Mouse (Mus musculus) cerebellum, adult 18-20 months (tissue): ENCODE results near the gene Msh4.
A peak's percentile ranks its signal among the peaks of the same experiment; 100 is the strongest.

Experiments used
- DNase-seq, 2 experiments: peaks; one replicate each; pipeline ENCODE4 v3.0.0; 2021

Msh4 gene

GRCm38 (mm10) chr3:153906136-153906871 lies at the start of gene Msh4:
Gene Msh4, minus strand, starts transcription at chr3:153906138.
- no peak for DNase-seq

DNA sequence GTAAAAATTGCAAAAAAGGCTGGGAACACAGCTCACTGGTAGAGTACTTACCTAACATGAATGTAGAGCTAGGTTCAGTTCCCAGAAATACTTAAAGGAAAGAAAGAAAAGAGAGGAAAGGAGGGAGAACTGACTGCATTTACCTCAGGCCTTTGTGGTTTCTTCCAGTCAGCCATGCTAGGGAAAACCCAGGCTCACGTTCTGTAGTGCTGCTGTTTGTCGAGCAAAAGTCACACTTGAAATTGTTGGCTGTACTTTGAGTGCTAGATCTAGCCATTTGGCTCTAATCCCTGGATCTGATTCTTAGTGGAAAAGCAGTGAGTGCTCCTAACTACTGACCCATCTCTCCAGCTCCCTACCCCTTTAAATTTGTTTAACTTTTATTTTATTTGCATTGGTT lies 42.2 kb upstream of the Msh4 start:
- DNase-seq, result no peak

GRCm38 (mm10) chr3:153947271-153947670 lies 41.3 kb upstream of the Msh4 start:
- DNase-seq, result no peak

DNA sequence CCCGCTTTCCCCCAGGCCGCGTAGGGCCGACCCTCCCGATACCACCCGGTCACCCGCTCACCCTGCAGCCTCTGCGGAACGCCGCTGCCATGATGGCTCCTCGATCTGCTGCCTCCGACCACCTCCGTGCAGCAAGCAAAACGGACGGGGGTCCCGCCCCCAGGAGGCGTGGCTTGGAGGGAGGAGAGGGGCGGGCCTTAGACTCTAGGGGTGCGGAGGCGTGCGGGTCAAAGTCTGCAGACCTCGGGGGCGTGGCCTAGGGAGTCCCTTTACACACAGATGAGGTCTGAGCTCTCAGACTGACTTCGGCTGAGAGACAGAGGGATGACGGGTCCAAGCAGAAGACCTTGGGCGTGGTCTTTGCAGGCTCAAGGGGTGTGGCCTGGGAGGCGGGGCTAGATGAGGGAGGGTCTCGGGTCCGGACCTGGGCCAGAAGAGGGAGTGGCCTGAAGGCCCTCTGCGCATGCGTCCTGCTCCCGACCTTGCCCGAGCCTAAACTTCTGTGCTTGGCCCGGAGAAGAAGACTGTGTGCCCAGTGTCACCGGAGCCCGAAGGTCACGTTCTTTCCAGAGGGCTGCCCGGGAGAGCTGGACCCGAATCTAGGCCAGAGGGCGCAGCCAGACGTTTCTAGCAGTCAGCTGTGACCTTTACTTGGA lies 38.5 kb upstream of the Msh4 start, which contains the start of gene Acadm:
Gene Acadm, minus strand, starts transcription at position 298 of the 656 bp plus-strand sequence.
- peak; percentile 95 to 97 for DNase-seq

GRCm38 (mm10) chr3:153943901-153944334 lies 38.0 kb upstream of the Msh4 start:
- no peak for DNase-seq

DNA sequence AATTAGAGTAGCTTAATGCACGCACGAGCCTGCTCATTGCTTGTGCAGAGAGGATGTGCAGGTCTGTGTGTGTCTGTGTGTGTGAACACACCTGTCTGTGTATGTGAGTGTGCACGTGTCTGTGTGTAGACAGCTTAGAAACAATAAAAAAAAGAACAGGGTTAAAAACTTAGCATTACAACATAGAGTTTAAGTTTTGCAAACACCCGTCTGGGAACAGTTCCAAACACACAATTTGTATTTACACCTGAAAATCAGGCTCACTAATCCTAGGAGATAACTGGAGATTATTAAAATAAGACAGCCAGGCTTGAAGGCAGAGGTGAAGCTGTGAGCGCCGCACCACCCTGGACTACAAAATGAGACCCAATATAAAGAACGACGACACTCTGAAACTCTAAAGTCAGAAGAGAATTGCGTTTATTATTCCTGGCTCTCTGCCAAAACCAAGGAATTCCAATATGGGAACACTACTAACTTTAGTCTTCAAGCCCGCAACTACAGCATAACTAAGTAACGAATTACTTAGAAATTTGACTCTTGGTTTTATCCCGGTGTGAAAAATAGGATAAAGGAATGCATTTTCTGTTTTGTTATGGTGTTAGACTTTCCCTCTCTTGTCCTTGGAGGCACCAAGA lies 37.2 kb upstream of the Msh4 start:
- DNase-seq, result no peak

DNA sequence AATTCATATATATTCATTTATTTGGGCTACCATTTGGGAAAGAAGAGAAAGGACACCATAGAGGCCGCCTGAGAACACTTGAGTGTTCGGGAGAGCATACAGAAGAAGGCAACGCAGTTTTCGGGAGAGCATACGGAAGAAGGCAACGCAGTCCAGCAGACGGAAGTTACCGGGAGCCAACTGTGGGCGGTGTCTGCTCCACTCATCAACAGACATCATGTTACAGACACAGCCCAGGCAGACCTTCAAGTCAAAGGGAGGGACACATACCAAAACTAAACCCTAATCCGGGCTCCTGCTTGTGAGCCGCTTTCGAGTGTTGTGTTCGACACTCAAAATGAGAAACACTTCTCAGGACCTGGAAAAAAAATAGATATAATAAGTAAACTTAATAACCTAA lies 35.7 kb upstream of the Msh4 start:
- DNase-seq, result no peak

GRCm38 (mm10) chr3:153940486-153940885 lies 34.5 kb upstream of the Msh4 start:
- DNase-seq, result no peak

DNA sequence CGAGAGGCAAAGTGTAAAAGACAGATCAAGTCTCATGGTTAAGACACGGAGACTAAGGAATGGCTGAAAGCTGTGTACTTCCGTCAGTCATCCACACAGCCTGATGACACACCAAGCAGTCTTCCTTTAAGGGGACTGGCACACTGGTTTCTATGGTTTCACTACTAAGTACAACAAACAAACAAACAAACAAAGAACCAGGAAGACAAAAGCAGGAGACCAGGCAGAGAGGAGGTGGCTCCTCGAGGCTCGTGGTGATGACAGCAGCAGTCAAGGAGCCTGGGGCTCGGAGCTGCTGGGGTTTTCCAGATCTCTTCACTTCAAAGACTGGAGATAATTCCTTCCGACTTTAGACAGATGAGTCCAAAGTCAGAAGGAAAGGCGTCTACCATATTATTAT lies 34.1 kb upstream of the Msh4 start:
- DNase-seq, result no peak

DNA sequence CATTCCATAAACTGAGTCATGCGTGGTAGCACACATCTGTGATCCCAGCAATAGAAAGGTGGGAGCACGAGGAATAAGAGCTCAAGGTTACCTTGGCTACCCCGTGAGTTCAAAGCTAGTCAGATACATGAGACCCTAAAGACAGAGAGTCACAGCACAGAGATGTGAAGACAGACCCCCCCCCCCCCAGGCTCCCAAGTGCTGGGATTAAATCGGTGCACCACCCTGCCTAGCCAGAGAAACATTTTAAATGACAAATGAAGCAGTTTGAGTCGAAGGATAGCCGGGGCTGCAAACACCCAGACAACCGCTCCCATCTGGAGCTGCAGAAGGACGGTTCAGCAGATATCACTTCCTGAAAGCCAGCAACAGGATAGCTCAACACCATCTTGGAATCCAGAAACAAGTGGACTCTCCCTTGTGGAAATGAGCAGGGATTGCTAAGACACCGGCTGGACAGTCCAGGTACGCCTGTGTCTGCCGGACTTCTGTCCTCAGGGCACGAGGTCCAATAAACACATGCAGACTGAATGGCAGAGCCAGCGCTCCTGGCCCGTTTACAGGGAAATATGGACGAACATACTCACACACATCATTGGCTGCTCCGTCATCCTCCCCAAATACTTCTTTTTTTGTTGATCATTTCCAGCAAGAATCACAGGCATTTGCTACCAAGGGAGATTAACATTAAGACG lies 31.3 kb upstream of the Msh4 start:
- no peak for DNase-seq

GRCm38 (mm10) chr3:153935878-153936277 lies 29.9 kb upstream of the Msh4 start:
- no peak for DNase-seq

- no peak for DNase-seq
Measured at GRCm38 (mm10) chr3:153932461-153932860, 26.5 kb upstream of the Msh4 start.

DNA sequence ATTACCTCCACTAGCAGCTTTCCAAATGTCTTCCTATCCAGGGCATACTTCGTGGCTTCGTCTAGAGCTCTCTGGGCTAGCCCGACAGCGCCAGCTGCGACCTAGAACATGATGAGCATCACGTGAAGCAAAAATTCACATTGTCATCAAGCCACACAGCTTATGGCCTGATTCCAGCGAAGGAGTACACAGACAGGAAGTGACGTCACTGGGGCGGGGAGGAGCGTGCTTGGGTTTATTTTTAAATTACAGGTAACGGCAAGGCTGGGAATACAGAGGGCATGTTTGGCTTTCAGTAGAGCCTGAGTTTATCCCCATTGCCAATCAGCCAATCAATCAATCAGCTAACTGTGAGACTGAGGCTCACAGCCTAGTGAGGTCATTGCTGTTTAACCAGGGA lies 23.6 kb upstream of the Msh4 start:
- no peak for DNase-seq

DNA sequence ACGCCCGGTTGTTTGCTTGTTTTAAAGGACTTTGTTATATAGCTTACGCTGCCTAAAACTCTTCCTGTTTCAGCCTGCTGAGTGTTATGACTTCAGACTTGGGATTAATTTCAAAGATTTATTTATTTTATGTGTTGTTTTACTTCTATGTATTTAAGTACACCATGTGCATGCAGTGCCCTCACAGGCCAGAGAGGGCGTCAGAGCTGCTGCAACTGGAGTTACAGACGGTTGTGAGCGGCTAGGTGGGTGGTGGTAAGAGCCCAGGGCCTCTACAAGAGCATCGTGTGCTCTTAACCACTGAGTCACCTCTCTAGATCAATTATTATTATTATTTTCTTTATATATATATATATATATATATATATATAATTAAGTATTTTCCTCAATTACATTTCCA lies 20.4 kb upstream of the Msh4 start:
- no peak for DNase-seq

DNA sequence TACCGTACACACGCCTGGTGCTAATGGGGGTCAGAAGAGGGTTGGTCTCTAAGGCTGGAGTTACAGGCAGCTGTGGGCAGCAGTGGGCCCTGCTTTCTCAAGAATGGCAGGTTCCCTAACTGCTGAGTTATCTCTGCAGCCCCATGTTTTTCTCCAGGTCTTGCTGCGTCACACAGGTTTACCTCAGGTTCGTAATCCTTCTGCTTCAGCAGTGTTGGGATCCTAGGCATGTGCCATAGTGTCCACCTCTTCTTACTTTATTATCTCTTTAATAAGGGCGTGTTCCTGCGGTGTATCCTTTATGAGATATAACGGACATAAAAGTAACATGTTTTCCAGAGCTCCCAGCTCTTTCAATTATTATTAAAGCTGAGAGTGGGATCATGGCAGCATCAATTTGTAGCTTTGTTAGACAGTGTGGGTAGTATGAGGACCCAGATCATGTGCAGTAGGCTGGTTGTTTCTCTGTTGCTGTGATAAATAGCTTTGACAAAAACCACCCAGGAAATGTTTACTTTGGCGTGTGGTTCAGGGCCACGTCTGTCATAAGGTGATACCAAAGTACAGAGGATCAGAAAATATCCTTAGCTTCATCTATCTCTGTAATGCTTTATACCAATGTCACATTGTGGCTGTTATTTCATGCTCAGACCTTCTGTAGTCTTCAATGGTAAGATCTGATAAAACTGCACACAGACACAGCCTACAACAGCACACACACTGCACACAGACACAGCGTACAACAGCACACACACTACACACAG lies 15.4 kb upstream of the Msh4 start:
- no peak for DNase-seq

- DNase-seq, result no peak
Measured at GRCm38 (mm10) chr3:153917200-153917599, 11.3 kb upstream of the Msh4 start.

GRCm38 (mm10) chr3:153913510-153914243 lies 7.7 kb upstream of the Msh4 start:
- DNase-seq, result peak in 1 of 2 experiments; percentile 29

- peak; percentile 94 to 97 for DNase-seq
Measured at GRCm38 (mm10) chr3:153912546-153913509, 6.9 kb upstream of the Msh4 start, which contains the start of gene Rabggtb. Gene Rabggtb, minus strand, starts transcription at chr3:153913009.

GRCm38 (mm10) chr3:153911882-153912440 lies 6.0 kb upstream of the Msh4 start:
- no peak for DNase-seq
